Mouse (Mus musculus): ENCODE measurements around the gene Gimap5. TPM values are rescaled to one million over a fixed set of nuclear protein-coding genes. Genes with fewer than 3 reads are reported as not detected.

The Gimap5 gene
- polyA plus RNA-seq, 1 experiment from 2014 or later, result 5.9 TPM

GRCm38 (mm10) chr6:48737053-48737452 is 8.9 kb upstream of the Gimap5 start:
- Histone ChIP-seq H3K27ac (ENCODE audit: low read depth, low read length) (no peak overlapping the region), H3K4me1 (ENCODE audit: control insufficient read depth, insufficient read depth, low read length) (peaks cover under 1% of the 10 kb centered on the region; the same call in 1 of the 2 replicates), H3K9me3 (replicated peaks; ENCODE audit: control insufficient read depth, low read length) (no peaks in the 10 kb centered on the region), H3K36me3 (ENCODE audit: control insufficient read depth, insufficient read depth, low read length) (no peaks in the 10 kb centered on the region), H3K9ac (ENCODE audit: low read depth, low read length) (no peak overlapping the region), H3K27me3 (ENCODE audit: control insufficient read depth, insufficient read depth, low read length) (peaks cover 10% of the 10 kb centered on the region), H3K4me3 (ENCODE audit: low read depth, low read length) (no peak overlapping the region), H3K4me2 (no peak overlapping the region)
- WGBS (ENCODE audit: insufficient replicate concordance), result 82% methylated on average over 2 of the region's 2 CpGs
- no peak for ATAC-seq (replicated peaks; ENCODE audit: insufficient number of reproducible peaks, low FRiP score, low TSS enrichment)

GRCm38 (mm10) chr6:48737688-48738087 is 8.3 kb upstream of the Gimap5 start:
- 74% methylated on average over 5 of the region's 5 CpGs for WGBS (ENCODE audit: insufficient replicate concordance)
- Histone ChIP-seq H3K36me3 (ENCODE audit: control insufficient read depth, insufficient read depth, low read length) (no peaks in the 10 kb centered on the region), H3K9ac (ENCODE audit: low read depth, low read length) (no peak overlapping the region), H3K4me3 (ENCODE audit: low read depth, low read length) (no peak overlapping the region), H3K4me1 (ENCODE audit: control insufficient read depth, insufficient read depth, low read length) (peaks cover 6% of the 10 kb centered on the region), H3K27me3 (ENCODE audit: control insufficient read depth, insufficient read depth, low read length) (peaks cover 16% of the 10 kb centered on the region), H3K27ac (ENCODE audit: low read depth, low read length) (no peak overlapping the region), H3K9me3 (replicated peaks; ENCODE audit: control insufficient read depth, low read length) (no peaks in the 10 kb centered on the region), H3K4me2 (no peak overlapping the region)
- no peak for ATAC-seq (replicated peaks; ENCODE audit: insufficient number of reproducible peaks, low FRiP score, low TSS enrichment)

GRCm38 (mm10) chr6:48738961-48739779 is 6.8 kb upstream of the Gimap5 start, which contains the start of gene Gimap1:
Gene Gimap1 (plus strand): TSS chr6:48739054.
- peak within 1 kb of the TSS; percentile 45 for H3K4me2 ChIP-seq
- ATAC-seq (replicated peaks; ENCODE audit: insufficient number of reproducible peaks, low FRiP score, low TSS enrichment), result no peak
- H3K4me1 ChIP-seq (ENCODE audit: control insufficient read depth, insufficient read depth, low read length), result peaks cover 11% of the 10 kb centered on the region
- peaks cover 23% of the 10 kb centered on the region for H3K27me3 ChIP-seq (ENCODE audit: control insufficient read depth, insufficient read depth, low read length)
- 52% methylated on average over 15 of the region's 15 CpGs for WGBS (ENCODE audit: insufficient replicate concordance)
- peak within 1 kb of the TSS; percentile 21 for H3K4me3 ChIP-seq (ENCODE audit: low read depth, low read length)
- H3K9me3 ChIP-seq (replicated peaks; ENCODE audit: control insufficient read depth, low read length), result no peaks in the 10 kb centered on the region
- H3K36me3 ChIP-seq (ENCODE audit: control insufficient read depth, insufficient read depth, low read length), result no peaks in the 10 kb centered on the region
- H3K9ac ChIP-seq (ENCODE audit: low read depth, low read length), result 0 out of 2 replicates have a peak within 1 kb of the TSS, but pooled peaks have one; percentile 0
- H3K27ac ChIP-seq (ENCODE audit: low read depth, low read length), result peak within 1 kb of the TSS; percentile 16; the same call in 1 of the 2 replicates

- no peaks in the 10 kb centered on the region for H3K36me3 ChIP-seq (ENCODE audit: control insufficient read depth, insufficient read depth, low read length)
- ATAC-seq (replicated peaks; ENCODE audit: insufficient number of reproducible peaks, low FRiP score, low TSS enrichment), result no peak
- peaks cover 11% of the 10 kb centered on the region for H3K4me1 ChIP-seq (ENCODE audit: control insufficient read depth, insufficient read depth, low read length)
- no peak overlapping the region for H3K27ac ChIP-seq (ENCODE audit: low read depth, low read length)
- 74% methylated on average over 3 of the region's 3 CpGs for WGBS (ENCODE audit: insufficient replicate concordance)
- H3K4me2 ChIP-seq, result peak overlapping the region; percentile 45
- peaks cover 23% of the 10 kb centered on the region for H3K27me3 ChIP-seq (ENCODE audit: control insufficient read depth, insufficient read depth, low read length)
- H3K9ac ChIP-seq (ENCODE audit: low read depth, low read length), result no peak overlapping the region
- H3K9me3 ChIP-seq (replicated peaks; ENCODE audit: control insufficient read depth, low read length), result no peaks in the 10 kb centered on the region
- no peak overlapping the region; the same call in 1 of the 2 replicates for H3K4me3 ChIP-seq (ENCODE audit: low read depth, low read length)
Measured at GRCm38 (mm10) chr6:48739780-48740055, 6.3 kb upstream of the Gimap5 start.

- Histone ChIP-seq H3K9me3 (replicated peaks; ENCODE audit: control insufficient read depth, low read length) (no peaks in the 10 kb centered on the region), H3K4me1 (ENCODE audit: control insufficient read depth, insufficient read depth, low read length) (peaks cover 11% of the 10 kb centered on the region), H3K27ac (ENCODE audit: low read depth, low read length) (no peak overlapping the region), H3K36me3 (ENCODE audit: control insufficient read depth, insufficient read depth, low read length) (no peaks in the 10 kb centered on the region), H3K27me3 (ENCODE audit: control insufficient read depth, insufficient read depth, low read length) (peaks cover 23% of the 10 kb centered on the region), H3K4me2 (peak overlapping the region; percentile 45), H3K9ac (ENCODE audit: low read depth, low read length) (no peak overlapping the region; the same call in 1 of the 2 replicates), H3K4me3 (ENCODE audit: low read depth, low read length) (no peak overlapping the region)
- 62% methylated on average over 3 of the region's 3 CpGs for WGBS (ENCODE audit: insufficient replicate concordance)
- ATAC-seq (replicated peaks; ENCODE audit: insufficient number of reproducible peaks, low FRiP score, low TSS enrichment), result no peak
Measured at GRCm38 (mm10) chr6:48740501-48741169, 5.4 kb upstream of the Gimap5 start.

GRCm38 (mm10) chr6:48741273-48741672 is 4.7 kb upstream of the Gimap5 start:
- Histone ChIP-seq H3K4me3 (ENCODE audit: low read depth, low read length) (no peak overlapping the region), H3K27me3 (ENCODE audit: control insufficient read depth, insufficient read depth, low read length) (peaks cover 23% of the 10 kb centered on the region), H3K4me2 (no peak overlapping the region), H3K9ac (ENCODE audit: low read depth, low read length) (no peak overlapping the region), H3K9me3 (replicated peaks; ENCODE audit: control insufficient read depth, low read length) (no peaks in the 10 kb centered on the region), H3K4me1 (ENCODE audit: control insufficient read depth, insufficient read depth, low read length) (peaks cover 11% of the 10 kb centered on the region), H3K27ac (ENCODE audit: low read depth, low read length) (no peak overlapping the region), H3K36me3 (ENCODE audit: control insufficient read depth, insufficient read depth, low read length) (no peaks in the 10 kb centered on the region)
- no peak for ATAC-seq (replicated peaks; ENCODE audit: insufficient number of reproducible peaks, low FRiP score, low TSS enrichment)
- 34% methylated on average over 3 of the region's 3 CpGs for WGBS (ENCODE audit: insufficient replicate concordance)

- Histone ChIP-seq H3K4me2 (0 out of 2 replicates have a peak overlapping the region, but pooled peaks have one; percentile 67), H3K27ac (ENCODE audit: low read depth, low read length) (no peak overlapping the region), H3K9me3 (replicated peaks; ENCODE audit: control insufficient read depth, low read length) (no peaks in the 10 kb centered on the region), H3K27me3 (ENCODE audit: control insufficient read depth, insufficient read depth, low read length) (peaks cover 23% of the 10 kb centered on the region), H3K4me3 (ENCODE audit: low read depth, low read length) (no peak overlapping the region), H3K36me3 (ENCODE audit: control insufficient read depth, insufficient read depth, low read length) (no peaks in the 10 kb centered on the region), H3K9ac (ENCODE audit: low read depth, low read length) (no peak overlapping the region), H3K4me1 (ENCODE audit: control insufficient read depth, insufficient read depth, low read length) (peaks cover 11% of the 10 kb centered on the region)
- no peak for ATAC-seq (replicated peaks; ENCODE audit: insufficient number of reproducible peaks, low FRiP score, low TSS enrichment)
- 33% methylated on average over 9 of the region's 9 CpGs for WGBS (ENCODE audit: insufficient replicate concordance)
Measured at GRCm38 (mm10) chr6:48741711-48742206, 4.2 kb upstream of the Gimap5 start.

GRCm38 (mm10) chr6:48742422-48743351 is 3.3 kb upstream of the Gimap5 start:
- ATAC-seq (replicated peaks; ENCODE audit: insufficient number of reproducible peaks, low FRiP score, low TSS enrichment), result no peak
- 9% methylated on average over 52 of the region's 52 CpGs for WGBS (ENCODE audit: insufficient replicate concordance)
- H3K4me3 ChIP-seq (ENCODE audit: low read depth, low read length), result peak overlapping the region; percentile 47
- no peaks in the 10 kb centered on the region for H3K9me3 ChIP-seq (replicated peaks; ENCODE audit: control insufficient read depth, low read length)
- H3K4me2 ChIP-seq, result peak overlapping the region; percentile 67
- no peak overlapping the region for H3K9ac ChIP-seq (ENCODE audit: low read depth, low read length)
- H3K27me3 ChIP-seq (ENCODE audit: control insufficient read depth, insufficient read depth, low read length), result peaks cover 23% of the 10 kb centered on the region
- peaks cover 11% of the 10 kb centered on the region for H3K4me1 ChIP-seq (ENCODE audit: control insufficient read depth, insufficient read depth, low read length)
- no peak overlapping the region for H3K27ac ChIP-seq (ENCODE audit: low read depth, low read length)
- H3K36me3 ChIP-seq (ENCODE audit: control insufficient read depth, insufficient read depth, low read length), result no peaks in the 10 kb centered on the region
